Mouse (Mus musculus): ENCODE measurements around the gene Bend6. TPM values are rescaled to one million over a fixed set of nuclear protein-coding genes. Genes with fewer than 3 reads are reported as not detected.

The Bend6 gene
- 0.18 and 0.54 TPM in 2 replicates for polyA plus RNA-seq (2012; rRNA removed)

DNA sequence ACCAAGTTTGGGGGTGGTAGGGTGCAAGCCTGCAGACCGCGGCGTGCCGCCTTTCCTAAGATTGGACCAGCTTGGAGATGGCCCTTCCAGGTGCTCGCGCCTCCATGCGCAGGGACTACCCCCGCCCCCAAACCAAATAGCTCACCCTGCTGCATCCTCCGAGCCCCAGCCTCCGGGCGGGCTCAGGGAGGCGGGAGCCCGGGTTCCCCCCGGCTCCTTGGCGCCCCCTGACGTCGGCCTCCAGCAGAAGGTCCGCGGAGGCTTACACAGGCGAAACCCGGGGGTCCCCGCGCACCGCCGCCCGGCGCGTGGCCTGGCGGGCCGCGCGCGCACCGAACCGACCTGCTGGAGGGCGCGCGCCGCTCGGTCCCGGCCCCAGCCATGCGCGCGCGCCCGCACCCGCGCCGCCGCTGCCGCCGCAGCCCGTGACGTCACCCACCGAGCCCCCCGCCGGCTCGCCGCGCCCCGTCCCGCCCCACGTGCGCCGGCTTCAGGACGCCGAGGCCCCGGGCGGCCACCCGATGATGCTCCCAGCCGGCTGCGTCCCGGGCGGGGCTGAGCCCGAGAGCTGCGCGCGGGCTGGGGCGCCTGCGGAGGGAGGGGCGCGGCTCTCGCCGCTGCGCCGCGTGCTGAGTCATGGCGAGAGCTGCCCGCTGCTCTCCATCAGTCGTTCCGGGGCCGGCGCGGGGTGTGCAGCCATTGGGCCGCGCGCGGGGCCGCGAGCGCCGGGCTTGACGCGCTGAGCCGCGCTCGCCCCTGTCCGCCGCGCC is at the start of gene Bend6:
Gene Bend6, minus strand, starts transcription at position 396 of the 770 bp plus-strand sequence.

DNA sequence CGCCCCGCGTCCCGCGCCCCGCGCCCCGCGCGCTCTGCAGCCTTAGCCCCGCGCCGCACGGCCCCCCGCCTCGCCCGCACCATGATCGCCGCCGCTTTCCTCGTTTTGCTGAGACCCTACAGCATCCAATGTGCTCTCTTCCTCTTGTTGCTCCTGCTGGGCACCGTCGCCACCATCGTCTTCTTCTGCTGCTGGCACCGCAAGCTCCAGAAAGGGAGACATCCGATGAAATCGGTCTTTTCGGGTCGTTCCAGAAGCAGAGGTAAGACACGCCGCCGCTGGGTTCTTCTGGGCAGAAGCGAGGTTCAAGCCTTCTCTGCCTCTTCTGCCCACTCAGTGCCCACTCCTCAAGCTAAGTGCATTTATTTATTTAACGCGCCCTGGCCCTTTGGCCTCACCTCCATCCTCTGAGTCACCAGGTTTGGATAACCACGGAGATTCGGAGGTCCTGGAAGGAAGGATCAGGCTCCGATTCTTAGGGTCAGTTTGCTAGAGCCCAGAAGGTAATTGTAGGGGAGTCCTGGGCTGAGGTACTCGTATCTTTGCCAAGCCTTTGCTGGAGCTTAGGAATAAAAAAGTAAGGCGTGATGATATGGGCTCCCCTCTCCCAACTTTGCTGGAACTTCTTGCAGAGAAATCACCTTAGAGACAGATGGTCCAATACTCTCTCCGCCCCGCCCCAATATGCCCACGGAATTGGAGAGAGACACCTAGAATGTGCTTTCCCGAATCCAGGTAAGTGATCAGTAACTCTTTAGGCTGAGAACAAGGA is 761 bp upstream of the Bend6 start, which contains the start of gene Dst:
Gene Dst, plus strand, starts transcription at position 35 of the 772 bp plus-strand sequence.

DNA sequence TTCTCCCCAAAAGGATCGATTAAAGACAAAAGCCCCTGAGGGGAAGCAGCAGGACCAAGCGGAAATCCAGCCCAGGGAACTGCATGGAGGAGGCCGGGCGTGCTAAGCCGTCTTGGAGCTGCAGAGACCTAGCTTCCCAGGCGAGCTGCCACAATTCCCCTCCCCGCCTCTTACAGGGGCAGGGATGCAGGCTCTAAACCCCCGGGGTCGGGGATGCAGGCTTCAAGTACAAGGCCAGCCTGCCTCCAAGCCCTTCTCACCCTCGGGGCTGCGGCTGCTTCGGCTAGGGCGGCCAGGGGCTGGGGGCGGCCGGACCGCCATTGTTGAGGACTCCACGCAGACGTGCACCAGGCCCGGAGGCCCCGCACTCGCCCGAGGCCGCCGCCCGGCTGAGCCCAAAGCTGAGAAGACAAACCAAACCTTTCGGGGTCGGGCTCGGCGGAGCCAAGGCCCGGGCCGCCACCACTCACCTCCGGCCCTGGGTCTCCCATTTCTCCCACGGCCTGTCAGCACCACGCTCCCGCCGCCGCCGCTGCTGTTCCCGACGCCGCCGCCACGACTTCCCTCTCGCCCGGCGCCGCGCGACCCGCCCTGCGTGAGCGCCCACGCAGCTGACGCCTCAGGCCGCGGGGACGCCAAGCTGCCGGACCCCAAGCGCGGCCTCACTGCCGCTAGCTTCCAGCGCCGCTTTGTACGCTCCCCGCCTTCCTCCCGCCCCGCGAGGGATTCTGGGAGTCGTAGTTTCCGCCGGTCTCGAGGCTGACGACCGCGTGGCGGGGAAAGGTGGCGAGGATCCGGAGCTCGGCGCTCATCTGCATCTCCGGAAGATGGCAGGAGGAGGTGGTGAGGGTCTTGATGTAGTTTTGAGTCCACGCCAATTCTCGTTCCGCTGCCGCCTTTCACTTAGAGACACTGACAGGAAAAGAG is 93.5 kb downstream of the Bend6 start, which contains the start of gene Zfp451:
Gene Zfp451, minus strand, starts transcription at position 728 of the 927 bp plus-strand sequence.

Other genes starting within 250 kb of the Bend6 start
- 2.6 and 3.5 TPM in 2 replicates for gene Prim2, start 238.0 kb downstream of the Bend6 start, polyA plus RNA-seq (2012; rRNA removed)
- 7.1 and 7.9 TPM in 2 replicates for gene Rab23, start 187.9 kb downstream of the Bend6 start, polyA plus RNA-seq (2012; rRNA removed)
- gene Bag2, start 150.0 kb downstream of the Bend6 start, polyA plus RNA-seq (2012; rRNA removed): 28.9 and 49.3 TPM in 2 replicates
- 0.52 and 1.0 TPM in 2 replicates for gene Zfp451, start 93.2 kb downstream of the Bend6 start, polyA plus RNA-seq (2012; rRNA removed)
- 14.1 and 14.5 TPM in 2 replicates for gene Dst, start 409 bp upstream of the Bend6 start, polyA plus RNA-seq (2012; rRNA removed)